Mouse (Mus musculus): Measurements from ENCODE around the gene Uggt2.

Uggt2 gene

DNA sequence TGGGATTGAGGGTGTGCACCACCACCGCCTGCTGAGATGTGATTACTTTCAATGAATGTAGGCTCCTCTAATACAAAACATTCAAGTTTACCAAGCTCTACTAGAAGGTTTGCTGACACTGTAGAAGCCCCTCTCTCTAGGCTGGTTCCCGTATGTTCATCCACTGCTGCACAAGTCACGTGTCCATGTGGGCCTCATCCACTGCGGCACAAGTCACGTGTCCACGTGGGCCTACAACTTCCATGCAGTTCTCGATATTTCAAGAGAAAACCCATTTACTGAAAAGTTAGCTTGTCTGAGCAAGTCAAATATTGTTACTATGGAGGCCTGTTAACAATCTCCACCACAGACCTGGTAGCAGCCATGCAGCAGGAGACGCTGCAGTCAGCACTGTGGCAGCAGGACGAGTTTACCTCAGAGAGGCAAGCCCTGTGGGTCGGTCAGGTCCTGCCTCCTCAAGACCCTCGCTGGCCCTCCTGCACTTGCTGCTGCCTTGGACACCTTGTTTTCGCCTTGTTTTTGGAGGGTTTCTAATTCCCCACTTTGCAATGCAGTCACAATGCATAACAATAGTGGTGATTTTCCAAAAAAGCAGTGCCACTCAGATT, 62.0 kb downstream of the Uggt2 start:
- DNase-seq (ENCODE audit: low read depth): no peak

DNA sequence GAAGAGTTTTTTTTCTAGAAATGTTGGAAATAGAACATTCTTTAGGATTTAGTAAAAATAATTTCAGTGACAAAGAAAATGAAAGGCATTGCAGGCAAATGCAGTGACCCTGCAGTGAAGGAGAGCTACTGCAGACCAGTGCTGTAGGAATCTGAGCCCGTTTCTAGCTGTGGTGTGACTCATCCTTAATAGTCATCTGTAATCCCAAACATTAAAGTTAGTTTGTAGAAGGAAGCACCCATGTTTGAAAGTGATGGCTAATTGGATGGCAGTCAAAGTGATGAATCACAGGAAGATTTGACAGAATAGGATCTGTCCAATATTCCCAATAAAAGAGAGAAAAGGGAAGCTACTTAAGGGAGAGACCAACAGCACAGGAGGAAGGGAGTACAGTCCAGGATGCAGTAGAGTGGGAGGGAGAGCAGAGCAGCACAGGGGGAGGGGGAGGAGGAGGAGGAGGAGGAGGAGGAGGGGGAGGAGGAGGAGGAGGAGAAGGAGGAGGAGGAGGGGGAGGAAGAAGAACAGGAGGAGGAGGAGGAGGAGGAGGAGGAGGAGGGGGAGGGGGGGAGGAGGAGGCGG, 71.5 kb downstream of the Uggt2 start:
- peak; percentile 19 for DNase-seq (ENCODE audit: low read depth)

DNA sequence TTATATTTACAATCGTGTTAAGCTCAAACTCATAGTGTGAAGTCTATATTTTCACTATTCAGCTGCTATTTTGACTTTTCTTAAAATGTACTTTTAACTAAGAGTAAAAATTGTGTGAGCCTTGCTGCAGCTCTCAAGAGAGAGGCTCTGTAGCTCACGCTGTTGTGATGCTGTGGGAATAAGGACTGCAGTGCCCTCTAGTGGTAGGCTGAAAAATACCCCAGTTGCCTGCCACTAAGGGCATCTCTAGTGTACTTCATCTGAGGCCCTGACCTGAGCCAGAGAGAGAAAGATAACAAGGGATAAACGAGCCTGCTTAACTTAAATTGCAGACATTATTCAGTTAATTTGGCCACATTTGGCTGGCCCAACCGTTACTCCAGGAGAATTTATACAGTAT, 72.1 kb downstream of the Uggt2 start:
- DNase-seq (ENCODE audit: low read depth): peak; percentile 85

DNA sequence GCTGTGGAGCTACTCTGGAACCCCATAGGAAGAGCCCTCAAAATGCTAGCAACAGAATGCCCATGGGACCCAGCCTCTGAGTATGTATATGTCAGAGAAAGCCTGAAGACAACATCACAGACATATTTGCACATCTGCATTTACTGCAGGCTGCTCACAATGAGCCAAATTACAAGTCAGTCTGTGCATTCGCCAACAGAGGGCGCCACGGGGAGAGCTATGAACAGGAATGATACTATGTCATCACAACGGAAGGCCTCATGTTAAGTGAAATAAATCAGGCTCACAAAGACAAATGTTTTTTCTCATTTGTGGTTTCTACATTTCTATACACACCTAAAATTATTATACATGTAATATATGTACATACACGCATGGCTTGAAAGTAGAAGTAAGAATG, 73.3 kb downstream of the Uggt2 start:
- DNase-seq (ENCODE audit: low read depth): peak; percentile 62

DNA sequence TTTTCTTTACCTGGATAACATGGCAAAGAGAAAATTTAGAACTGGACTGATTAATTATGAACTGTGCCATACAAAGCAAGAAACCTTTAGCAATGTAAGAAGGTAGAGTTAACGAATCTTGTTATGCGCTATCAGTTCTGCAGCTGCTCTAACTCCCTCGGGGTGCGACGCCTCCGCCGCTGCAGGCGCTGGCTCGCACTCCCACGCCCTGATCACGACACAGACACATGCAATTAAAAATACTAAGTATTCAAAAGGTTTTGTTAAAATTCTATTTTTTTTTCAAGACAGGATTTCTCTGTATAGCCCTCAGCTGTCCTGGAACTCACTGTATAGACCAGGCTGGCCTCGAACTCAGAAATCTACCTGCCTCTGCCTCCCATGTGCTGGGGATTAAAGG, 85.7 kb downstream of the Uggt2 start:
- no peak for DNase-seq (ENCODE audit: low read depth)

DNA sequence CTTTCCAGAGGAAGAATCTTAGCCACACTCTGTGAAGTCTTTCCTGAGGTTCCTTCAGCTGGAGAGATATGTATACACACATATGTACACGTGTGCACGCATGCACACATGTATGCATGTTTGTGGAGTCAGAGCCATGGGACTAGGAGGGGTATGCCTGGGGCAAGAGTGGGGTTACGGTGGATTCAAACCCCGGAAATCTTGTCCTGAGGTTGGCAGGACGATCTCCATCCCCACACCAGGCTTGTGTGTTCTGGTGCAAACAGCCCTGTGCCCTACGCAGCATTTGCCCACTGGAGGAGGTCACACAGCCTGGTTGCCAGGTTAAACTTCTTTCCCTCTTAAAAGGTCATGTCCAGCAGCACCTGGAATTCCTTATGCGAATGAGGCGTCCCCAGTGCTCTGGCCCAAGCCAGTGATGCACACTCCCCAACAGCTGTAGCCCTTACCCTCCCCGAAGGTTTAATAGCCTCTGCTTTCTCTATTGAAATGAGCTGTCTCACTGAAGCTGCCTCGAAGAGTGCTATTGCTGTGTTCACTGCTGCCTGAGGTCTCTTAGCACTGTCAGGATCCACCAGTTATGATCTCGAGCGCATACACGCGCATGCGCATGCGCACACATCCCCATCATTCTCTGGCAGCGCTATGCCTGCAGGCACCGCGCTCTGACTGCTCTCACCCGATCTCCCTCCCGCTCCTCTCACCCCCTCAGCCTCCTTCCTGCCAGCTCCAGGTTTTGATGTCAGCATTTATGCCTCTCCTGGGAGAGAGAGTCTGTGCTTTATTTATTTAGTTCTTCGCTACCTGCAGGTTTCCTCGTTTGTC, 86.4 kb downstream of the Uggt2 start:
- DNase-seq (ENCODE audit: low read depth): no peak

DNA sequence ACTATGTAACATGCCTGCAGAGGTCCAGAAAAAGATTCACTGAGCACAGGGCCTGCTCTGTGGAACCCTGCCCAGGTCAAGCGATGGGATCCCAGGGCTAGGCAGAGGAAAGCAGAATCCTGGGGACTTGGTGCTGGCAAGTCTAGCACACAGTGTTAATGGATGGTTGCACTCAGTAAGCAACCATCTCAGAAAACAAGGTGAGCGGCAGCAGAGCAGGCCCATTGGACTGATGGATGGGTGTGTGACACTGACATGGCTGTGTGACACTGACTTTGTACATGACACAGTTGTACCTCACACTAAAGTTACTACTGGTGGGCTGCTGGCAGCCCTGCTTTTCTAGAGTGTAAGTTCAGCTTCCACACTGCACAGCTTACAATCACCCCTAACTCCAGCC, 89.7 kb downstream of the Uggt2 start:
- no peak for DNase-seq (ENCODE audit: low read depth)

DNA sequence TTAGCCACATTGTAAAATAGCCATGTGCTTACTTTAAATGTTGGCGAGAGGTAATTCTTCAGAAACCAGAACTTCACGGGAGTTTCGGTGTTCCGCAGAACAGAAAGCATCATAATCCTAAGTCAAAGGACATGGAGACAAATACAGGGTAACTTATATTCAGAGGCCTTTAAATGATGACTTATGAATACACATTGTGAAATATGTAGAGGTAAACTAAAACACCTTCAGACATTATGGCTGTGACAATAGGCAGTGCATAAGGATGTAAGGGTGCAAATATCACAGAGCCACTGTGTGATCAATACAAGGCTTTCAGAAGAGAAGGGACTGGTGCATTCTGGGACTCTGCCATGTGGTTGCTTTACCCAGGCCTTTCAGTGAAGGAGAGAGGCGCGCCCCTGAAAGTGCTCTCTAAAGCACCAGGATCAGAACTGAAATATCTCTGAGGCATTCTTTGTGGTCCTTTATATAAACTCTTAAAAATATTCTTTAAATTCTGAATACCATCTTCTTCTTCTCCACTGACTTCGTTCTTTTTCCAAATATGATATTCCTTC, 91.1 kb downstream of the Uggt2 start:
- DNase-seq (ENCODE audit: low read depth): no peak

DNA sequence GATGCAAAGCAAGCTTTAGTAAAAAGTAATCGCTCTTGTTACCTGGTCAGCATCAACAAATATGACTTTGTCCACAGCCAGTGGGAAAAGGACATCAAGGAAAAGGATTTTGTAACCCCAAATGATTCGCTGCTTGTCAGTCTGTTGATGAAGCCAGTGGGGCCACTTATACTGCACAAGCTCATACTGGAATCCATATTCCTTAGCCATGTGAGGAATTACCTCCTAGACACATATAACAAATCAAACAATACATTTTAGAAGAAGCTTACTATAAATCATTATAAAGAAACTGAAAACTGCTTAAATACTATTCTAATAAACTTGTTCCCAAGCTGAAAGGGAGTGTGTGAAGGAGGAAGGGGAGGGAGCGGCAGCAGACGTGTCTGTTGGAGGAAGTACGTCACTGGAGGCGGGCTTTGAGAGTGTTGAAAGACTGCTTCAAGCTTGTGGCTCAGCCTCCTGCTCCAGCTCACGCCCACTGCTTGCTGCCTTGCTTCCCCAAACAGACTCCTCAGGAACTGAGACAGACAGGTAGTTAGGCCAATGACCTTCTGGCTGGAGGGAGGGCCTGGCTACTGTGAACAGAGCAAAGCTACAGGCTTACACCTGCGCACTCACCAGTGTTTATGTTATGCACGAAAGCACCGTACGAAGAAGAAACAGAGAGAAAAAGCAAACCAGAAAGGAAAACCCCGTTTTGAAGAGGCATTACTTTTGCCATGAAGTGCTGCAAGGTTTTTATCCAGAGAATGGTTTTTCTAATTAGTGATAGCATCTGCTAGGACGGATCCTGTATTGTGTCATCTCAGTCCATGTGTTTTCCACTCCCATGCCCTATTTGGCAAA, 91.9 kb downstream of the Uggt2 start:
- DNase-seq (ENCODE audit: low read depth): peak; percentile 100

DNA sequence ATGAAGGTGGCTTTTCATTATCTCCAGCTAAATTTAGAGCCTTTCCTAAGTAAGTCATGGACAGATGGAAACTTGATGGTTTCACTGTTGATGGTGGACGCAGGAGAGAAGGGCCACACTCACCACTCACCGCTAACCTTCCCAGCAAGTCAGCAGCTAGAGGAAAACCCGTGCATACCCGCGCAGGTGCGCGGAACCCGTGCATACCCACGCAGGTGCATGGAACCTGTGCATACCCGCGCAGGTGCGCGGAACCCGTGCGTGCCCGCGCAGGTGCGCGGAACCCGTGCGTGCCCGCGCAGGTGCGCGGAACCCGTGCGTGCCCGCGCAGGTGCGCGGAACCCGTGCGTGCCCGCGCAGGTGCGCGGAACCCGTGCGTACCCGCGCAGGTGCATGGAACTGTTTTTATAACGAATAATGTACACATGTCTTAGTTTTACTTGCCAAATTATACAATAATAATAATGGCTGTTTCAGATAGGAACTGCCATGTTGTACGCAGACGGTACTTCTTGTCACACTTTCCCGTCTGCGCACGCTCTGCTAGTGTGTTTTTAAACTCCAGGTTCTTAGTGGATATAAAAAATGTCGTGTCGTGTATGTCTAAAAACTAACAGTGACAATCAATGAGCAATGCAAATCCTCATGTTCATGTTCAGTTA, 92.7 kb downstream of the Uggt2 start:
- no peak for DNase-seq (ENCODE audit: low read depth)

DNA sequence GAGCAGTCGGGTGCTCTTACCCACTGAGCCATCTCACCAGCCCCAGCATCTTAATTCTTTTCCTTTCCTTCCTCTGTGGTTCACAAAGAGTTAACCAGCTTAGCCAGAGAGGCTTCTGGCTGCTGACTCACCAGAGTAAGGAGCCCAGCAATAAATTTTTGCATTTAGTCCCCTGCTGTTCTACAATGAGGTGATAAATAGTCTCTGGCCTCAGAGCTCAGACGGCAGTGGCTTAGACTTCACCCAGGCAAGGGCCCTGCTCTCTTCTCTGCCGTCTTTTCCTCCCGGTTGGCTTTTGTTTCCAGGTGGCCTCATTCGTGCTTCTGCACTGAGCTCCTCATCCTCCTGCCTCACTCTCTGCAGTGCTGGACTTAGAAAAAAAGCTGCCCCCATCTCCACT, 93.4 kb downstream of the Uggt2 start:
- peak; percentile 48 for DNase-seq (ENCODE audit: low read depth)

DNA sequence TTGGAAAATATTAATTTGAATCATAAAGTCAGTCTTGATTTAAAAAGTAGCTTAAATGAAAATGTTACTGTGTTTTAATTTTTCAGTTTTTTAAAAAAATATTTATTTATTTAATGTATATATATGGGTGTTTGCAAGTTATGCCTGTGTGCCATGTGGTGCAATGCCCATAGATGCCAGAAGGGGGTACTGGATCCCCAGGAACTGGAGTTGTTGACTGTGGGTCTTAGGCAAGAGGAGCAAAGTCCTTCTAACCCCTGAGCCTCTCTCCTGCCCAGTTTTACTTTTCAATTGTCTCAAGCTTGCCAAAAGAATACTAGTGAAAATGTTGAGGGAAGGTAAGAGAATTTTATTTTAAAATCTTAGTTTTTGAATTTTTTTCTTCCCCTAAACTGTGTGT, 95.9 kb downstream of the Uggt2 start:
- peak; percentile 74 for DNase-seq (ENCODE audit: low read depth)

DNA sequence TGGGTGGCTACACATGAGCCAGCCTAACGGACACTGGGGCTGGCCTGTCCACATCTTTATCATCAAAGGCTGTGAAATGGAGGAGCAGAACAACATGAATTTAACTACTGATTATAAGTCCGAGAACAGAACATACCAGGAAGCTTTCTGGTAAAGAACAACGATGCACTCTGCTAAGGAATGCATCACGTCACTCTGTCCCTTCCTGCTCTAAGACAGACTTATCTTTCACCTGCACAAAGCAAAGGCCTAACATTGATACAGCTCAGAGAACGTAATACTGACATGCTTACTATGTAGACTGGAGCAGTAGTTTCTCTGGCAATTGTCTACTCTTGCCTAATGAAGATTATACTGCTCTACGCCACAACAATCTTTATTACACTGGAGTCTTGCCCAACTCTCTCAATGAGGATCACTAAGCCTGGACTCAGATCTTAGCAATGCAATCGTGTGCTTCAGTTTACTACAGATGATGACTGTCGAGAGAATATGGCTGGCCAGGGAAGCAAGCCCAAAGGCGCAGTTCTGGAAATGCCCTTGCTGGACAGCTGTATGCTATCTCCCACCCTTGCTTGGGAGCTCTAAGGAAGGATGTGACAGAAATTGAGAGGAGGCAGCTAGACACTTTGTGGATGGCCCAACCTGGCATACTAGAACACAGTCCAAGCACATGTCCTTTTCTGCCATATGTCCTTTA, 103.9 kb downstream of the Uggt2 start:
- DNase-seq (ENCODE audit: low read depth): no peak

DNA sequence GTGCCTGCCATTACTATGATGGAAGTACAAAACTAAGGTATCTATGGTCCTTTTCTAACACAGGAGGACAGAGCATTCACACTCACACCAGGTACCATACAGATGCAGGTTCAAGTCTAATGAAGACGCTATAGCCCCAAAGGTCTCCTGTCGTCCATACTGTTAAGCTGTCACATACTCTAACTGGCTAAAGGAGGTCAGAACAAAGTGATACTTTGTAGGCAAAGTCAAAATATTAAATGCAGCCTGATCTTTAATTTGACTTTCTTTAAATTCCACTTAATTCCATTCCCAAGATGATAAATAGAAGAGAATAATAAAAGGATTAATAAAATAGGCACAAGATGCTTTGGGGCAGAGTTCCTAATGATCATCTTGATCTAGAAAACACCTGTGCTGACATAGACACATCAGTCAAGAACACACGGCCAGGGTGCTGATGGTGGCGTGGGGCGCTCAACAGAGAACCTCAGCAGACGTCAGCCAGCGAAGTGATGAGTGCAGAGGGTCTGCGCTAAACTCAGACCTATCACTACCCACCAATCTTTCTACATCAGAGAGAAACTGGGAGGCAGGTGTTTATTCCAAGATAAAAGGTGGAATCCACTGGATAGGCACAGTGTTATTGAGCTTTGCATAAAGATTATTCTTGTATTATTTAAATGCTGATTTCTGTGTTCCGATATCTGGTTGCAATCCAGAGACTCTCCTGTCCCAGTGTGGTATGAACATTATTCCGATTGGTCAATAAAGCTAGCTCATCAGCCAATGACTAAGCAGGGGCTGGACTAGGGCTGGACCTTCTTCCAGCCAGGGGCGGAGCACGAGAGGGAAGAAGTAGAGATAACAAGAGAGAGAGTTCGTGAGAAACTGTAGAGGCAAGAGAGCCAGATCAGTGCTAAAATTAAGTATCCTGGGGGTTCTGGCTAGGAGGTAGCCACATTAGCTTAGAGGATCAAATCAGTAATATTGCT, 111.4 kb downstream of the Uggt2 start:
- DNase-seq (ENCODE audit: low read depth): peak; percentile 88

DNA sequence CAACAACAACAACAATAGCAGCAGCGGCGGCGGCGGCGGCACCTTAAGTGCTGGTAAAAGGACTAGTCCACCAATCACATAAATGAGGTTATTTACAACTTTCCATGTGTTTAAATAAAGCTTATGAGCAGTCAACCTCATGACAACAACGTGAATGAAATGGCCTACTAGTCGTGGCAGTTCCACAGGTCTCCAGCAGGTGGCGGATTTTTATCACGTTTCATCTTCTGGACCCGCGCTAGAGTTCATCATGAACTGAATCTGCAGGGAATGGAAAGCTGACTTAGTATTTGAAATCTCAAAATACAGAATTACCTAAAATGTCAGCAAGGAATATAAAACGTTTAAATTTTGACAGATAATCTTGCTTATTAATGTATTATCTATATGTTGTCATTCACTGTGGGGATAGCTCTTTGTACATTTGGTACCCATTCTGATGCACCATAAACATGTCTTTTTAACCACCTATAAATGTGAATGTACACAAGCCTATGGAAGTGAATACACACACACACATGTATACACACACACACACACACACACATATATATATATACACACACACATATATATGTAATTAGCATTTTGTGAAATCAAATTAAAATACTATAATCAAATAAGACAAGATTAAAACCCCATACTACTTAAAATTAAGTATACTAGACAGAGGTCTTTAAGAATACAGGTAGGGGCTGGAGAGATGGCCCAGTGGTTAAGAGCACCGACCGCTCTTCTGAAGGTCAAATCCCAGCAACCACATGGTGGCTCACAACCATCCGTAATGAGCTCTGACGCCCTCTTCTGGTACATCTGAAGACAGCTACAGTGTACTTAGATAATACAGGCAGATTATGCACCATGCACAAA, 112.3 kb downstream of the Uggt2 start:
- DNase-seq (ENCODE audit: low read depth): peak; percentile 75

DNA sequence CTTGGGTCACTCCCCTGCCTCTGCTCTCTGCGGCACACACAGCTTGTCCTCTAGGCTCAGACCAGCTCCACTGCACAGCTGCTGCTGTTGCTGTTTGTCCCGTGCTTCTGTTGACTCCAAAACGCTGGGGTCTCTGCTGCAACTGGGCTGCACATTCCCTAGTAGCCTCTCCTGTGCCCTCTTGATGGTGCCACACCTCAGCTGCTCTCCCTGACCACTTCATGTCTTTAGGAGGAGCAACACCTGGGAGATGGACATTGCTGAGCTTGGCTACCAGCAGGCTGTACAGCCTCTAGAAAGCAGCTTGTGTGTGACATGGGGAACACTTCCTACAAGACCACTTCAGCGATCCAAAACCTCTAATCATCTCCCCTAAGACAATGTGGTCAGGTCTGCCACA, 115.1 kb downstream of the Uggt2 start:
- DNase-seq (ENCODE audit: low read depth): no peak

DNA sequence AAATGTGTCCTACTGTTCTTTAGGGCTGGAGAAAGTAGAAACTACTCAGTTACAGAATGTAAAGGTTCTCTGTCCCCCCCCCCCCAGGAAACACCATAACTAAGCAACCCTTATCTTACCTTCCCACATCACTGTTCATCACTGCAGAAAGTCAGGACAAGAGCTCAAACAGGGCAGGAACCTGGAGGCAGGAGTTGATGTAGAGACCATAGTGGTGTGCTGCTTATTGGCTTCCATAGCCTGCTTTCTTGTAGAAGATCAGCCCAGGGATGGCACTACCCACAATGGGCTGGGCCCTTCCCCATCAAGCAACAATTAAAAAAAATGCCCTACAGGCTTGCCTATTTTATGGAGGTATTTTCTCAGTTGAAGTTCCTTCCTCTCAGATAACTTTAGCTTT, 115.8 kb downstream of the Uggt2 start:
- DNase-seq (ENCODE audit: low read depth): no peak

DNA sequence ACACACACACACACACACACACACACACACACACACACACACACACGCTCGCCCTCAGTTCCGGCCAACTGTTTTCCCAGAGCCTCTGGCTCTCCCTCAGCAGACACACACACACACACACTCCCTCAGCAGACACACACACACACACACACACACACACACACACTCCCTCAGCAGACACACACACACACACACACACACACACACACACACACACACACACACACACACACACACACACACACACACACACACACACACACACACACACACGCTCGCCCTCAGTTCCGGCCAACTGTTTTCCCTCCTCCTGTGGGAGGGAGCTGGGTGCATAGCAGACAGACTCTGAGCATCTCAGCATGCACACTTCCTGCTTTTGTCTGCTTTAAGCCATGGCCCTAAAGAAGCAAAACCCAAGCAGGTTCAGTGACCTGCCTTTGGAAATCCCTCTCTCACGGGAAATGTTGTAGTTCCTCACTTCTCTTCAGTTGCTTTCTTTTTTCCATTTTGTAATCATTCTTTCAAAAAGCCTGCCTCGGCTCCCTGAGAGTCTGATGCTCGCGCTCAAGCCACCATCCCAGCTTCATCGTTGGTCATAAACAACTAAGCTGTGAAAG, 116.7 kb downstream of the Uggt2 start:
- peak; percentile 35 for DNase-seq (ENCODE audit: low read depth)

All from 416B (cell line).